Mouse (Mus musculus): ENCODE results near the gene Pdia5.

DNA sequence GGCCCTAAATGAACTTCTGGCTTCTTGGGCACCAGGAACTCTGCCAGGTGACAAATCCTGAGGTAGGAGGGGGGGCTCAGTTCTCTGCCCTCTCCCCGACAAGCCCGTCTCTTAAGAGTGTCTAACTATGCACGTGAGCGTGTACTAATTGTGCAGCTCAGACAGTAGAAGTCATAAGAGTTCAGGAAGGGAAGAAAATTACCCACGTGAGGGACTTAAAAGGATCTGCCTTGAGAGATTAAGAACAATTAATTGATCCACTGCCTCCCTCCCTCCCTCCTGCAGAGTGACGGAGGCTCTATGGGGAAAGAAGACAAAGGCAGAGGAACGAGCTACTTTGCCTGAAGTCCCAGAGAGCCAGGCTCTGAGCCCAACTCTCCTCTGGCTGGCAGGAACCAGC is 31.1 kb downstream of the Pdia5 start:
- TF ChIP-seq CTCF (IDR thresholded peaks at IDR 0.05), result no peak
- TF ChIP-seq EP300 (IDR thresholded peaks at IDR 0.05), result no peak

All from lung, postnatal 0 days (tissue).